Mouse (Mus musculus) midbrain, embryonic 12.5 days (tissue): ENCODE results near the gene Meox2. TPM values are rescaled to one million over a fixed set of nuclear protein-coding genes. Genes with fewer than 3 reads are reported as not detected.
A peak's percentile ranks its signal among the peaks of the same experiment; 100 is the strongest.
"Not testable (repeated sequence)": the region's sequence is repeated elsewhere in the genome, so short reads cannot be mapped to it uniquely, and the experiment has no call there.

Experiments
- ATAC-seq: fragments of 200-750 bp; cut with Nextera tagmentation; 2 replicates; pipeline ENCODE4 v1.8.0; 2017; ENCODE audit warnings: low read depth, moderate TSS enrichment, moderate library complexity; ENCODE audit not compliant: low FRiP score
- H3K27ac ChIP-seq: fragments of 300-500 bp; sonication (generic); replicated peaks from 2 replicates; pipeline ENCODE4 v1.5.1; 2016; ENCODE audit warnings: mild to moderate bottlenecking
- H3K27me3 ChIP-seq: fragments of 300-500 bp; sonication (generic); 2 replicates; pipeline ENCODE4 v1.6.1; 2016; ENCODE audit warnings: mild to moderate bottlenecking
- H3K36me3 ChIP-seq: fragments of 300-500 bp; sonication (generic); 2 replicates; pipeline ENCODE4 v1.6.1; 2016
- H3K4me1 ChIP-seq: fragments of 300-500 bp; sonication (generic); 2 replicates; pipeline ENCODE4 v1.6.1; 2016
- H3K4me2 ChIP-seq: fragments of 300-500 bp; sonication (generic); replicated peaks from 2 replicates; pipeline ENCODE4 v1.6.1; 2016; ENCODE audit warnings: mild to moderate bottlenecking, moderate library complexity
- H3K4me3 ChIP-seq: fragments of 300-500 bp; sonication (generic); 2 replicates; pipeline ENCODE4 v1.5.1; 2016; ENCODE audit warnings: mild to moderate bottlenecking
- H3K9ac ChIP-seq: fragments of 300-500 bp; sonication (generic); replicated peaks from 2 replicates; pipeline ENCODE4 v1.6.1; 2016; ENCODE audit warnings: mild to moderate bottlenecking, moderate library complexity
- H3K9me3 ChIP-seq: fragments of 300-500 bp; sonication (generic); 2 replicates; pipeline ENCODE4 v1.6.1; 2016; ENCODE audit warnings: mild to moderate bottlenecking
- WGBS: fragments of 180-500 bp; shearing (Covaris S2); methylation state at CpG from one replicate; pipeline ENCODE4 v1.1.7; 2016; 5-methylcytosine and 5-hydroxymethylcytosine counted together
- polyA plus RNA-seq: library from polyadenylated mRNA; unstranded; fragments of >200 nt; fragmentation: Nextera tagmentation; extraction: Ambion mirVana; gene quantifications from 2 replicates; pipeline ENCODE4 v1.2.1, GENCODE M21; 2016

The Meox2 gene
- 0.79 and 0.90 TPM in 2 replicates for polyA plus RNA-seq

- no peak within 1 kb of the TSS; the same call in 1 of the 2 replicates for H3K9ac ChIP-seq
Observed at GRCm38 (mm10) chr12:37108390-37108738, at the start of gene Meox2. Gene Meox2, plus strand, starts transcription at chr12:37108540.

GRCm38 (mm10) chr12:37072636-37073035 is 35.7 kb upstream of the Meox2 start:
- WGBS = 65% methylated on average over 3 of the region's 3 CpGs
- Histone ChIP-seq H3K36me3 (no peaks in the 10 kb centered on the region), H3K9ac (no peak overlapping the region), H3K4me2 (no peak overlapping the region), H3K4me1 (no peaks in the 10 kb centered on the region), H3K27me3 (no peaks in the 10 kb centered on the region), H3K4me3 (no peak overlapping the region), H3K9me3 (no peaks in the 10 kb centered on the region), H3K27ac (no peak overlapping the region)
- no peak for ATAC-seq

More at GRCm38 (mm10) chr12:37108390-37108738, at the start of gene Meox2:
- no peaks in the 10 kb centered on the region for H3K9me3 ChIP-seq
- no peaks in the 10 kb centered on the region for H3K36me3 ChIP-seq
- 0% methylated on average over 12 of the region's 12 CpGs for WGBS
- H3K27ac ChIP-seq = no peak within 1 kb of the TSS
- peak; percentile 74 for ATAC-seq
- H3K4me3 ChIP-seq = peak within 1 kb of the TSS; percentile 47
- peaks cover 36% of the 10 kb centered on the region for H3K27me3 ChIP-seq
- peak within 1 kb of the TSS; percentile 84 for H3K4me2 ChIP-seq
- peaks cover 19% of the 10 kb centered on the region for H3K4me1 ChIP-seq

GRCm38 (mm10) chr12:37077308-37077707 is 31.0 kb upstream of the Meox2 start:
- Histone ChIP-seq H3K9me3 (no peaks in the 10 kb centered on the region), H3K27ac (no peak overlapping the region), H3K4me1 (no peaks in the 10 kb centered on the region), H3K27me3 (no peaks in the 10 kb centered on the region), H3K36me3 (no peaks in the 10 kb centered on the region), H3K4me2 (no peak overlapping the region), H3K4me3 (no peak overlapping the region), H3K9ac (no peak overlapping the region)
- 72% methylated on average over 1 of the region's 1 CpGs for whole genome bisulfite sequencing
- no peak for ATAC-seq

GRCm38 (mm10) chr12:37080005-37080404 is 28.3 kb upstream of the Meox2 start:
- not testable (repeated sequence) for ATAC-seq, H3K4me2 ChIP-seq, H3K9ac ChIP-seq, H3K4me3 ChIP-seq, H3K36me3 ChIP-seq, H3K27me3 ChIP-seq, H3K4me1 ChIP-seq, H3K27ac ChIP-seq, H3K9me3 ChIP-seq
- 47% methylated on average over 5 of the region's 5 CpGs for WGBS

- H3K4me2 ChIP-seq = no peak overlapping the region
- no peak overlapping the region for H3K9ac ChIP-seq
- 39% methylated on average over 8 of the region's 8 CpGs for WGBS
- no peaks in the 10 kb centered on the region for H3K36me3 ChIP-seq
- no peak overlapping the region for H3K27ac ChIP-seq
- H3K4me3 ChIP-seq = no peak overlapping the region
- peaks cover 19% of the 10 kb centered on the region for H3K4me1 ChIP-seq
- ATAC-seq = no peak
- H3K27me3 ChIP-seq = peaks cover 36% of the 10 kb centered on the region
- H3K9me3 ChIP-seq = no peaks in the 10 kb centered on the region
Observed at GRCm38 (mm10) chr12:37106541-37106940, 1.8 kb upstream of the Meox2 start.

GRCm38 (mm10) chr12:37107150-37107549 is 1.2 kb upstream of the Meox2 start:
- Histone ChIP-seq H3K36me3 (no peaks in the 10 kb centered on the region), H3K4me1 (peaks cover 19% of the 10 kb centered on the region), H3K27me3 (peaks cover 36% of the 10 kb centered on the region), H3K9me3 (no peaks in the 10 kb centered on the region), H3K9ac (no peak overlapping the region), H3K4me3 (no peak overlapping the region), H3K4me2 (no peak overlapping the region), H3K27ac (no peak overlapping the region)
- ATAC-seq = no peak
- 50% methylated on average over 2 of the region's 2 CpGs for WGBS

GRCm38 (mm10) chr12:37107713-37108389 is 489 bp upstream of the Meox2 start:
- H3K27ac ChIP-seq = no peak overlapping the region
- H3K4me3 ChIP-seq = peak overlapping the region; percentile 47
- H3K36me3 ChIP-seq = no peaks in the 10 kb centered on the region
- peaks cover 19% of the 10 kb centered on the region for H3K4me1 ChIP-seq
- 23% methylated on average over 20 of the region's 20 CpGs for WGBS
- no peak overlapping the region for H3K9ac ChIP-seq
- peak; percentile 16; the same call in 1 of the 2 replicates for ATAC-seq
- no peaks in the 10 kb centered on the region for H3K9me3 ChIP-seq
- H3K27me3 ChIP-seq = peaks cover 36% of the 10 kb centered on the region
- peak overlapping the region; percentile 84 for H3K4me2 ChIP-seq

- H3K36me3 ChIP-seq = no peaks in the 10 kb centered on the region
- H3K27ac ChIP-seq = no peak overlapping the region
- under 1% methylated on average over 29 of the region's 29 CpGs for WGBS
- no peaks in the 10 kb centered on the region for H3K9me3 ChIP-seq
- H3K4me1 ChIP-seq = peaks cover 19% of the 10 kb centered on the region
- H3K4me3 ChIP-seq = peak overlapping the region; percentile 47
- H3K27me3 ChIP-seq = peaks cover 36% of the 10 kb centered on the region
- peak; percentile 78 for ATAC-seq
- peak overlapping the region; percentile 84 for H3K4me2 ChIP-seq
- H3K9ac ChIP-seq = no peak overlapping the region; the same call in 1 of the 2 replicates
Observed at GRCm38 (mm10) chr12:37108819-37109473, 606 bp downstream of the Meox2 start.

- no peaks in the 10 kb centered on the region for H3K36me3 ChIP-seq
- H3K4me3 ChIP-seq = peak overlapping the region; percentile 47
- H3K9ac ChIP-seq = no peak overlapping the region; the same call in 1 of the 2 replicates
- H3K9me3 ChIP-seq = no peaks in the 10 kb centered on the region
- peak; percentile 24; the same call in 1 of the 2 replicates for ATAC-seq
- H3K27ac ChIP-seq = no peak overlapping the region
- H3K4me2 ChIP-seq = peak overlapping the region; percentile 84
- H3K27me3 ChIP-seq = peaks cover 36% of the 10 kb centered on the region
- WGBS = 7% methylated on average over 18 of the region's 18 CpGs
- H3K4me1 ChIP-seq = peaks cover 19% of the 10 kb centered on the region
Observed at GRCm38 (mm10) chr12:37109474-37110012, 1.2 kb downstream of the Meox2 start.

- H3K27me3 ChIP-seq = peaks cover 36% of the 10 kb centered on the region
- WGBS = 68% methylated on average over 9 of the region's 9 CpGs
- no peak overlapping the region for H3K27ac ChIP-seq
- H3K9ac ChIP-seq = no peak overlapping the region
- ATAC-seq = no peak
- H3K36me3 ChIP-seq = no peaks in the 10 kb centered on the region
- H3K9me3 ChIP-seq = no peaks in the 10 kb centered on the region
- no peak overlapping the region for H3K4me3 ChIP-seq
- H3K4me1 ChIP-seq = peaks cover 19% of the 10 kb centered on the region
- H3K4me2 ChIP-seq = no peak overlapping the region
Observed at GRCm38 (mm10) chr12:37110977-37111376, 2.6 kb downstream of the Meox2 start.

- ATAC-seq = no peak
- Histone ChIP-seq H3K27me3 (no peaks in the 10 kb centered on the region), H3K4me2 (no peak overlapping the region), H3K4me3 (no peak overlapping the region), H3K9ac (no peak overlapping the region), H3K9me3 (no peaks in the 10 kb centered on the region), H3K4me1 (no peaks in the 10 kb centered on the region), H3K27ac (no peak overlapping the region), H3K36me3 (no peaks in the 10 kb centered on the region)
- WGBS = 81% methylated on average over 5 of the region's 5 CpGs
Observed at GRCm38 (mm10) chr12:37119246-37119645, 10.9 kb downstream of the Meox2 start.

GRCm38 (mm10) chr12:37123763-37124162 is 15.4 kb downstream of the Meox2 start:
- H3K36me3 ChIP-seq = no peaks in the 10 kb centered on the region
- H3K9ac ChIP-seq = no peak overlapping the region
- H3K27me3 ChIP-seq = no peaks in the 10 kb centered on the region
- H3K9me3 ChIP-seq = no peaks in the 10 kb centered on the region
- no peak for ATAC-seq
- H3K27ac ChIP-seq = no peak overlapping the region
- no peak overlapping the region for H3K4me2 ChIP-seq
- no peaks in the 10 kb centered on the region for H3K4me1 ChIP-seq
- 95% methylated on average over 2 of the region's 2 CpGs for WGBS
- no peak overlapping the region for H3K4me3 ChIP-seq
